Mouse (Mus musculus): Measurements from ENCODE around the gene Ndufaf8. TPM values are rescaled to one million over a fixed set of nuclear protein-coding genes. Genes with fewer than 3 reads are reported as not detected.

Gene Ndufaf8
- polyA plus RNA-seq, 1 experiment from 2014 or later, result 61.2 TPM

GRCm38 (mm10) chr11:120103431-120103997, 4.8 kb downstream of the Ndufaf8 start:
- 96% methylated on average over 3 of the region's 3 CpGs for WGBS
- H3K9me3 ChIP-seq (ENCODE audit: control insufficient read depth, low read length), result no peaks in the 10 kb centered on the region

GRCm38 (mm10) chr11:120107026-120107425, 8.3 kb downstream of the Ndufaf8 start:
- Histone ChIP-seq H3K9ac (replicated peaks; ENCODE audit: low read length) (no peak overlapping the region), H3K4me2 (ENCODE audit: low read length) (no peak overlapping the region), H3K27me3 (ENCODE audit: control insufficient read depth, insufficient read depth, low read length) (no peaks in the 10 kb centered on the region), H3K27ac (replicated peaks; ENCODE audit: low read depth, low read length) (no peak overlapping the region), H3K4me1 (ENCODE audit: control insufficient read depth, insufficient read depth, low read length) (no peaks in the 10 kb centered on the region), H3K4me3 (replicated peaks; ENCODE audit: low read depth, low read length) (no peak overlapping the region), H3K9me3 (ENCODE audit: control insufficient read depth, low read length) (no peaks in the 10 kb centered on the region), H3K36me3 (ENCODE audit: control insufficient read depth, insufficient read depth, low read length) (peaks cover 53% of the 10 kb centered on the region)
- no peak for ATAC-seq (ENCODE audit: low FRiP score, low TSS enrichment)
- WGBS, result 68% methylated on average over 2 of the region's 2 CpGs
- no peak for DNase-seq

More at GRCm38 (mm10) chr11:120103431-120103997, 4.8 kb downstream of the Ndufaf8 start:
- no peak overlapping the region for H3K27ac ChIP-seq (replicated peaks; ENCODE audit: low read depth, low read length)
- H3K36me3 ChIP-seq (ENCODE audit: control insufficient read depth, insufficient read depth, low read length), result peaks cover 42% of the 10 kb centered on the region
- no peaks in the 10 kb centered on the region for H3K27me3 ChIP-seq (ENCODE audit: control insufficient read depth, insufficient read depth, low read length)
- H3K4me1 ChIP-seq (ENCODE audit: control insufficient read depth, insufficient read depth, low read length), result 0 out of 2 replicates have a peak, but pooled peaks cover 4% of the 10 kb centered on the region
- DNase-seq (no peak), ATAC-seq (ENCODE audit: low FRiP score, low TSS enrichment) (no peak)
- no peak overlapping the region for H3K9ac ChIP-seq (replicated peaks; ENCODE audit: low read length)
- H3K4me2 ChIP-seq (ENCODE audit: low read length), result no peak overlapping the region
- no peak overlapping the region for H3K4me3 ChIP-seq (replicated peaks; ENCODE audit: low read depth, low read length)

- Histone ChIP-seq H3K36me3 (ENCODE audit: control insufficient read depth, insufficient read depth, low read length) (peaks cover 53% of the 10 kb centered on the region), H3K9ac (replicated peaks; ENCODE audit: low read length) (no peak overlapping the region), H3K4me3 (replicated peaks; ENCODE audit: low read depth, low read length) (no peak overlapping the region), H3K9me3 (ENCODE audit: control insufficient read depth, low read length) (no peaks in the 10 kb centered on the region), H3K4me2 (ENCODE audit: low read length) (no peak overlapping the region), H3K4me1 (ENCODE audit: control insufficient read depth, insufficient read depth, low read length) (no peaks in the 10 kb centered on the region), H3K27ac (replicated peaks; ENCODE audit: low read depth, low read length) (no peak overlapping the region), H3K27me3 (ENCODE audit: control insufficient read depth, insufficient read depth, low read length) (no peaks in the 10 kb centered on the region)
- DNase-seq (no peak), ATAC-seq (ENCODE audit: low FRiP score, low TSS enrichment) (no peak)
- 84% methylated on average over 9 of the region's 9 CpGs for WGBS
These were observed 9.1 kb downstream of the Ndufaf8 start for GRCm38 (mm10) chr11:120107796-120108195.

- no peaks in the 10 kb centered on the region for H3K4me1 ChIP-seq (ENCODE audit: control insufficient read depth, insufficient read depth, low read length)
- no peak for ATAC-seq (ENCODE audit: low FRiP score, low TSS enrichment)
- DNase-seq, result no peak
- H3K36me3 ChIP-seq (ENCODE audit: control insufficient read depth, insufficient read depth, low read length), result peaks cover 48% of the 10 kb centered on the region
- H3K27ac ChIP-seq (replicated peaks; ENCODE audit: low read depth, low read length), result no peak overlapping the region
- H3K9ac ChIP-seq (replicated peaks; ENCODE audit: low read length), result no peak overlapping the region
- WGBS, result 68% methylated on average over 14 of the region's 14 CpGs
- no peak overlapping the region for H3K4me3 ChIP-seq (replicated peaks; ENCODE audit: low read depth, low read length)
- H3K4me2 ChIP-seq (ENCODE audit: low read length), result no peak overlapping the region
- no peaks in the 10 kb centered on the region for H3K9me3 ChIP-seq (ENCODE audit: control insufficient read depth, low read length)
- no peaks in the 10 kb centered on the region for H3K27me3 ChIP-seq (ENCODE audit: control insufficient read depth, insufficient read depth, low read length)
These were observed 11.0 kb downstream of the Ndufaf8 start for GRCm38 (mm10) chr11:120109558-120110210.

- no peak overlapping the region for H3K9ac ChIP-seq (replicated peaks; ENCODE audit: low read length)
- H3K9me3 ChIP-seq (ENCODE audit: control insufficient read depth, low read length), result no peaks in the 10 kb centered on the region
- H3K27ac ChIP-seq (replicated peaks; ENCODE audit: low read depth, low read length), result no peak overlapping the region
- H3K27me3 ChIP-seq (ENCODE audit: control insufficient read depth, insufficient read depth, low read length), result no peaks in the 10 kb centered on the region
- 61% methylated on average over 7 of the region's 7 CpGs for WGBS
- DNase-seq, result peak; percentile 23
- no peak overlapping the region for H3K4me2 ChIP-seq (ENCODE audit: low read length)
- no peaks in the 10 kb centered on the region for H3K4me1 ChIP-seq (ENCODE audit: control insufficient read depth, insufficient read depth, low read length)
- H3K36me3 ChIP-seq (ENCODE audit: control insufficient read depth, insufficient read depth, low read length), result peaks cover 48% of the 10 kb centered on the region
- H3K4me3 ChIP-seq (replicated peaks; ENCODE audit: low read depth, low read length), result no peak overlapping the region
- no peak for ATAC-seq (ENCODE audit: low FRiP score, low TSS enrichment)
These were observed 11.8 kb downstream of the Ndufaf8 start for GRCm38 (mm10) chr11:120110554-120110953.

- Histone ChIP-seq H3K4me1 (ENCODE audit: control insufficient read depth, insufficient read depth, low read length) (no peaks in the 10 kb centered on the region), H3K27me3 (ENCODE audit: control insufficient read depth, insufficient read depth, low read length) (no peaks in the 10 kb centered on the region), H3K36me3 (ENCODE audit: control insufficient read depth, insufficient read depth, low read length) (peaks cover 44% of the 10 kb centered on the region), H3K9me3 (ENCODE audit: control insufficient read depth, low read length) (no peaks in the 10 kb centered on the region), H3K4me3 (replicated peaks; ENCODE audit: low read depth, low read length) (no peak overlapping the region), H3K9ac (replicated peaks; ENCODE audit: low read length) (no peak overlapping the region), H3K4me2 (ENCODE audit: low read length) (no peak overlapping the region), H3K27ac (replicated peaks; ENCODE audit: low read depth, low read length) (0 out of 2 replicates have a peak overlapping the region, but pooled peaks have one; percentile 14)
- DNase-seq, result peak; percentile 90
- ATAC-seq (ENCODE audit: low FRiP score, low TSS enrichment), result no peak
- WGBS, result 0% methylated on average over 2 of the region's 2 CpGs
These were observed 12.3 kb downstream of the Ndufaf8 start for GRCm38 (mm10) chr11:120111033-120111432.

- 93% methylated on average over 4 of the region's 4 CpGs for WGBS
- no peak for ATAC-seq (ENCODE audit: low FRiP score, low TSS enrichment)
- no peaks in the 10 kb centered on the region for H3K27me3 ChIP-seq (ENCODE audit: control insufficient read depth, insufficient read depth, low read length)
- no peak overlapping the region for H3K4me3 ChIP-seq (replicated peaks; ENCODE audit: low read depth, low read length)
- no peaks in the 10 kb centered on the region for H3K4me1 ChIP-seq (ENCODE audit: control insufficient read depth, insufficient read depth, low read length)
- no peak overlapping the region for H3K4me2 ChIP-seq (ENCODE audit: low read length)
- H3K36me3 ChIP-seq (ENCODE audit: control insufficient read depth, insufficient read depth, low read length), result peaks cover 50% of the 10 kb centered on the region
- no peaks in the 10 kb centered on the region for H3K9me3 ChIP-seq (ENCODE audit: control insufficient read depth, low read length)
- H3K27ac ChIP-seq (replicated peaks; ENCODE audit: low read depth, low read length), result no peak overlapping the region
- no peak overlapping the region for H3K9ac ChIP-seq (replicated peaks; ENCODE audit: low read length)
- DNase-seq, result no peak
These were observed 13.4 kb downstream of the Ndufaf8 start for GRCm38 (mm10) chr11:120112136-120112535.

GRCm38 (mm10) chr11:120114488-120115215, 15.9 kb downstream of the Ndufaf8 start:
- DNase-seq, result no peak
- Histone ChIP-seq H3K36me3 (ENCODE audit: control insufficient read depth, insufficient read depth, low read length) (peaks cover 35% of the 10 kb centered on the region), H3K9me3 (ENCODE audit: control insufficient read depth, low read length) (no peaks in the 10 kb centered on the region)

More at GRCm38 (mm10) chr11:120114488-120115215, 15.9 kb downstream of the Ndufaf8 start:
- Histone ChIP-seq H3K4me1 (ENCODE audit: control insufficient read depth, insufficient read depth, low read length) (no peaks in the 10 kb centered on the region), H3K27ac (replicated peaks; ENCODE audit: low read depth, low read length) (no peak overlapping the region), H3K9ac (replicated peaks; ENCODE audit: low read length) (no peak overlapping the region), H3K4me3 (replicated peaks; ENCODE audit: low read depth, low read length) (no peak overlapping the region), H3K4me2 (ENCODE audit: low read length) (no peak overlapping the region), H3K27me3 (ENCODE audit: control insufficient read depth, insufficient read depth, low read length) (no peaks in the 10 kb centered on the region)
- 97% methylated on average over 21 of the region's 21 CpGs for WGBS
- no peak for ATAC-seq (ENCODE audit: low FRiP score, low TSS enrichment)
